Mouse (Mus musculus): Measurements from ENCODE around the gene Hs6st3. TPM values are rescaled to one million over a fixed set of nuclear protein-coding genes. Genes with fewer than 3 reads are reported as not detected.

The Hs6st3 gene
- polyA plus RNA-seq, 1 experiment from 2014 or later, result not detected

Other genes starting within 250 kb of the Hs6st3 start
- gene Dzip1, start 212.9 kb upstream of the Hs6st3 start, polyA plus RNA-seq (2015; fragmentation: Nextera tagmentation; extraction: Ambion mirVana), result 5.0 and 5.7 TPM in 2 replicates
- gene Dnajc3, start 200.4 kb upstream of the Hs6st3 start, polyA plus RNA-seq (2015; fragmentation: Nextera tagmentation; extraction: Ambion mirVana), result 26.7 and 31.0 TPM in 2 replicates
- 5.3 and 6.1 TPM in 2 replicates for gene Uggt2, start 38.9 kb upstream of the Hs6st3 start, polyA plus RNA-seq (2015; fragmentation: Nextera tagmentation; extraction: Ambion mirVana)